Mouse (Mus musculus): ENCODE results near the gene Myof. TPM values are rescaled to one million over a fixed set of nuclear protein-coding genes. Genes with fewer than 3 reads are reported as not detected.

Gene Myof
- polyA plus RNA-seq, 1 experiment from 2014 or later, result 2.0 TPM

DNA sequence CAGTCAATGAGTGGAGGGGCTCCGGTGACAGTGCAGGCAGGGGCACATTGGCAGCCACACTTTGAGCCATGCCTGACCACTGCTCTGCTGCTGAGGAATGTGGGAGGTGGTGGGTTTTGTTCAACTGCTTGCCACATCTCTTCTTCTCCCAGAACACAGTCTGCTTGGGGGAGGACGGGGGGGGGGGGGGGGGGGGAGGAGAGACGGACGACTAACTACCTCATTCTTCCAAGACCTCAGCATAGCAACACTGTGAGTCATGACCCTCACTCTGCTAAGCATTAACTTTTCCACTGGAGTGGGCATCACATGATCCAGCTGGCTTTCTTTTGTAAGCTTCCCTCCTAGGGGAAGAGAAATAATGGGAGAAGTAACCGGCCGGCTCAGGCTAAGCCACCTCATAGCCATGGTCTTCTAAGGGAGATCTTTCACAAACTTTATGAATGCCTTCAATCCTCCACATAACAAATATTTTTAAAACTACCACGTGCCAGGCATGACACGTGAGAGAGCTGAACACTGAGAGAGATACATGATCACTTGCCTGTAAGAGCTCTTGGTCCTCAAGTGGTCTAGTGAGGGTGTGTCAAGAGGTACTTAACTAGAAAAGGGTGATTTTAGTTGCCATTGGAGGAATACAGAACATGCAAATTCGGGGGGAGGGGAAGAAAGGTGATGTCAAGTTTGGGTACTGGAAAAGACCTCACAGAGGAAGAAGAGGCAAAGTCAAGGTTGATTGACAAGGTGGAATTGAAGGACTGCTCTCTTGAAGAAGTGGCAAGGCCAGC is 17.9 kb downstream of the Myof start:
- H3K4me2 ChIP-seq, result no peak overlapping the region
- no peaks in the 10 kb centered on the region for H3K4me1 ChIP-seq
- H3K9ac ChIP-seq (replicated peaks), result no peak overlapping the region
- ATAC-seq (ENCODE audit: low FRiP score), result no peak
- 53% methylated on average over 6 of the region's 9 CpGs for WGBS
- H3K27me3 ChIP-seq (replicated peaks), result no peaks in the 10 kb centered on the region
- no peak overlapping the region for H3K27ac ChIP-seq (replicated peaks)
- H3K36me3 ChIP-seq, result no peaks in the 10 kb centered on the region
- H3K9me3 ChIP-seq (replicated peaks), result no peaks in the 10 kb centered on the region
- no peak overlapping the region for H3K4me3 ChIP-seq (replicated peaks)

DNA sequence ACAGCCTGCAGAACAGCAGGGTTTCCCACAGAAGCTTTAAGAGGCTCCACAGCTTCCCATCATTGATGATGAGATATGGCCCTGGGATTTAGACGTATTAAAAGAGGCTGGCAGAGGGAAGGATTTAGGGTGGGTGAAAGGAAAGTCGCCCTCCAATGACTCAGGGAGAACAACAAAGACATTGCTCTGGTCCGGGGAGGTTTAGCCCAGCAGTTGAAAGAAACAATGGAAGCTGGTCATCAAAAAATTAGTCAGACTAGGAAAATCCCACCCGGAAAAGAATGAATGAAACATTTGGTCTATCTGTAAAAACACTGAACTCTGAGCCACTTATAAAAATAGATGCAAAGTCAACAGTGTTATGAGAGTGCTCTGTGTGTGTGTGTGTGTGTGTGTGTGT is 19.8 kb downstream of the Myof start:
- ATAC-seq (ENCODE audit: low FRiP score), result no peak

DNA sequence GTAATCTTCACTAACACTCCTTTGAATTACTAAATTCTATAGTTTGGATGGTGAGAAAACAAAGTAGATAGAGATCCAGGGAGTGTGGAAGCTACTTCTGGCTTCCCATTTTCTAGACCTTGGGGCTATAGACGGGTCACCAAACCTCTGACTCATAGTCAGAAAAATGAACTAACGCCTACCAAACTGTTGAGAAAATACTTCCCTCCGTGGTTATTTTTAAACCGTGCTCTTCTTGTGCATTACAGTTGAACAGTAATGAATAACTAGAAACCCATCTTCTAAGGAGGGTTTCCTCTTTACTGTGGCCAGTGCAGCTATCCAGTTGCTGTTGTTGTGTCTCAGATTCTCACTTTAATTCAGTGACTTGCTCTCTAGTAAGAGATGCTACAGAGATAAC is 20.7 kb downstream of the Myof start:
- Histone ChIP-seq H3K9ac (replicated peaks) (no peak overlapping the region), H3K27me3 (replicated peaks) (no peaks in the 10 kb centered on the region), H3K9me3 (replicated peaks) (no peaks in the 10 kb centered on the region), H3K4me3 (replicated peaks) (no peak overlapping the region), H3K36me3 (no peaks in the 10 kb centered on the region), H3K27ac (replicated peaks) (no peak overlapping the region), H3K4me2 (no peak overlapping the region), H3K4me1 (no peaks in the 10 kb centered on the region)
- 84% methylated on average over 4 of the region's 4 CpGs for WGBS
- ATAC-seq (ENCODE audit: low FRiP score), result no peak

More for the DNA sequence above, 19.8 kb downstream of the Myof start:
- Histone ChIP-seq H3K9ac (replicated peaks) (no peak overlapping the region), H3K4me3 (replicated peaks) (no peak overlapping the region), H3K4me2 (no peak overlapping the region), H3K9me3 (replicated peaks) (no peaks in the 10 kb centered on the region), H3K27ac (replicated peaks) (no peak overlapping the region), H3K27me3 (replicated peaks) (no peaks in the 10 kb centered on the region), H3K4me1 (no peaks in the 10 kb centered on the region), H3K36me3 (no peaks in the 10 kb centered on the region)
- WGBS, result 27% methylated on average over 4 of the region's 4 CpGs

DNA sequence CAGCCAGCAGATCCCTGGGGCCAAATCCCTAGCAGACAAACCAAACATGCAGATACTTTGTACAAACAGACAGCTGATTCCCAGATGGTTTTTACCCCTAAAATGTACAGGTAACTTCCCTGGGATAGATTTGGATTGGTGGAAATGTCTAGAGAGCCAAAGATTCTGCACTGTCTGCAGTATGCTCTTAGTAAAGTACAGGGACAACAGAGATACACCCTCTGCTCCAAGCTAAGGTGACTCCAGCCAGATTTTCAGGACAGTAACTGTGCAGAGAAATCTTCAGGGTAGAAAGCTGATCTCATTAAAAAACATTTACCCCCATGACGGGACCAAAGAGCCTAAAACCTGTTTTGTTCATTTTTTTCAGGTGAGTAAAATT is 27.5 kb downstream of the Myof start:
- Histone ChIP-seq H3K36me3 (no peaks in the 10 kb centered on the region), H3K27ac (replicated peaks) (no peak overlapping the region)

DNA sequence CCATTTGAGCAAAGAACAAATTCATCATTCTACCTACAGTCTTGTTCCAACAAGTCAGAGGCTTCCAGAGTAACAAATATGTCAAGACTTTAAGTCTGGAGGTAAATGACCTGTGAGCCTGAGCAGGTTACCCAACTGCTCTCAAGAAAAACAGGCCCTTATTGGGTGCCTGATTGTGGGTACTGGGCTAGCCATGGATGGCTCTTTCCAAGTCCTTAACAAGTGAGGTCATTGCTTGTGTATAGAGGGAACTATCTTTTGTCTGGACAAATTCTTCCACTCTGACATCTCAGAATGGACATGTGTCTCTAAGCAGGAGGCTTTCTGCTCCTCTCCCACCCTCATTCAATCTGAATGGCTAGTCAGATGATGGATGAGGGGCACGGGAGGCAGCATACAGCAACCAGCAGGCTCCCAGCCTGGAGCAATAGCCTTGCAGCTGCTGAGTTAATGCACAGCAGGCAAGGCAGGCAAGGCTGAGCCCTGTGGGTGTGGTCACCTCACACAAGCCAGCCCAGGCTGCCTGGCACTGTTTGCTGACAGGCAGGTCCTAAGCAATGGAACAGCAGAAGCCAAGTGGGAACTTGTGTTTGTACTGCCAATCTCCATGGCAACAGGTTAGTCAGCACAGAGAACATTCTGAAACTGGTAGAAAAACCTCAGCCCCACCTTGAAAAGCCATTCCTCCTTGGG is 28.1 kb downstream of the Myof start:
- no peak overlapping the region for H3K9ac ChIP-seq (replicated peaks)
- peaks cover 5% of the 10 kb centered on the region; the same call in 1 of the 2 replicates for H3K4me1 ChIP-seq
- no peak overlapping the region for H3K4me2 ChIP-seq
- 0% methylated on average over 1 of the region's 1 CpGs for WGBS
- H3K4me3 ChIP-seq (replicated peaks), result no peak overlapping the region
- no peaks in the 10 kb centered on the region for H3K36me3 ChIP-seq
- no peak overlapping the region for H3K27ac ChIP-seq (replicated peaks)
- peak; percentile 78 for ATAC-seq (ENCODE audit: low FRiP score)
- H3K9me3 ChIP-seq (replicated peaks), result no peaks in the 10 kb centered on the region
- H3K27me3 ChIP-seq (replicated peaks), result no peaks in the 10 kb centered on the region

More for the DNA sequence above, 27.5 kb downstream of the Myof start:
- Histone ChIP-seq H3K4me3 (replicated peaks) (no peak overlapping the region), H3K9me3 (replicated peaks) (no peaks in the 10 kb centered on the region), H3K27me3 (replicated peaks) (no peaks in the 10 kb centered on the region), H3K4me1 (peaks cover 5% of the 10 kb centered on the region; the same call in 1 of the 2 replicates), H3K9ac (replicated peaks) (no peak overlapping the region), H3K4me2 (no peak overlapping the region)
- ATAC-seq (ENCODE audit: low FRiP score), result no peak
- WGBS, result 69% methylated on average over 1 of the region's 1 CpGs

DNA sequence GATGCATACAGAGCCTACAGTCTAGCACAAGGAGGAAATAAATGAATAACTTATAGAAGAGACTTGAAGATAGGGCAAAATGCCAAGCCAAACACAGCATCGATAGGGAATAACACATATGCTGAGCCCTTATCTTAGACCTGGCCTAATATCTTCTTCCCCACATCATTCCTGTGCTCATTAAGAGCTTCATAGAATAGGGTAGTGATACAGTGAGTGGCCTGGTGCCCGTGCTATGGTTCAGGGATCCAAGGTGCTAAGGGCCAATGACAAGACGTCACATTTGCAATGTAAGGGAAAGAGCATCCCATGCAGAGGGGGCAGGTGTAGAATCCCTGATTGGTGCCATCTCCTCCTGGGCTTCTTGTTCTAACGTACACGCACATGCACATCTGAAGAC is 28.9 kb downstream of the Myof start:
- H3K36me3 ChIP-seq, result no peaks in the 10 kb centered on the region
- no peak overlapping the region for H3K9ac ChIP-seq (replicated peaks)
- WGBS, result 95% methylated on average over 5 of the region's 5 CpGs
- no peak for ATAC-seq (ENCODE audit: low FRiP score)
- H3K4me3 ChIP-seq (replicated peaks), result no peak overlapping the region
- no peak overlapping the region for H3K27ac ChIP-seq (replicated peaks)
- no peaks in the 10 kb centered on the region for H3K27me3 ChIP-seq (replicated peaks)
- peaks cover 5% of the 10 kb centered on the region; the same call in 1 of the 2 replicates for H3K4me1 ChIP-seq
- no peaks in the 10 kb centered on the region for H3K9me3 ChIP-seq (replicated peaks)
- H3K4me2 ChIP-seq, result no peak overlapping the region

DNA sequence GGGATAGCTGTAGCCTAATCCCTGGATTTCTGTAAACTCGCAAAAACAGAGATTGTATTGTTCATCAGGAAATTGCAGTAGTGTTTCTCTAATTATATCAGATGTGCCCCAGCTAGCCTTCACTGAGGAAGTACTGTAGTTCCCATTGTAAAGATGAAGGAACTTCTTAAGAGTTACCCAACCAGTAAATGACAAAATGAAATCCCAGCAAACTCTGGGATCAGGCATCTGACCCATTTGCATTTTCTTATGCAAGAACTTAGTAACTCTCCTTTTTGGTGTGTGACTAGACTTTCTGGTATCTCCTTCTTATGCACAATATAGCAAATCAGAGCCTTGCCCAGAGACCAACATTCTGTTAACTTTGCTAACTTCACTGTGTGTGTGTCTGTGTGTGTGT is 32.0 kb downstream of the Myof start:
- H3K9me3 ChIP-seq (replicated peaks), result no peaks in the 10 kb centered on the region
- no peak overlapping the region for H3K9ac ChIP-seq (replicated peaks)
- H3K4me3 ChIP-seq (replicated peaks), result no peak overlapping the region
- H3K4me1 ChIP-seq, result peaks cover 5% of the 10 kb centered on the region; the same call in 1 of the 2 replicates
- no peaks in the 10 kb centered on the region for H3K36me3 ChIP-seq
- WGBS, result 85% methylated on average over 1 of the region's 1 CpGs
- no peak overlapping the region for H3K27ac ChIP-seq (replicated peaks)
- no peaks in the 10 kb centered on the region for H3K27me3 ChIP-seq (replicated peaks)
- no peak overlapping the region for H3K4me2 ChIP-seq
- no peak for ATAC-seq (ENCODE audit: low FRiP score)

DNA sequence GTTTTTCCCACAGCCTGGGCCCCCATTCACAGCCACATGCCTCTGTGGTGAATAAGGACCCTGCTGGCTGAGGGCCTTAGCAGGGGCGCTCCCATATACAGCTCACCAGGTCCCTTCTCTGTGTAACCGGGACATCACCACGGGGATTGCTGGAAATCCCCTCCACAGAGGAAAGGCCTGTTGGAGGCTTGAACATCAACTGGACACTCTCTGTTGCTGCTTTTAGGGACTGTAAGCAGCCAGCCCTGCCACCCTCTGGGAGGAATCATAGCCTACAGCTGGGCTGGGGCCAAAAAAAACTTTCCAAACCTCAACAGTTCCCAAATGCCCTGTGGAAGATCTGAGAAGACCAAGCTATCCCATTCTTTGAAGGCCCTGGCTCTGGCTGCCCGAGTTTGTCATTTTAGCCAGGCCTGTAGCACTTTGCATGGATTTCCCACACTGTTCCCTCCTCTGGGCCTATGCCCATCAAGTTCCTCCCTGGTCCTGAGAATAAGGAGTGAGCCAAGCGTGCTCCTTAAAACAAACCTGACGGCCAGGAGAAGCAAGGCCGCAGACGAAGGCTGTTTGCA is 38.5 kb downstream of the Myof start:
- no peak for ATAC-seq (ENCODE audit: low FRiP score)
- 87% methylated on average over 8 of the region's 8 CpGs for WGBS
- H3K27me3 ChIP-seq (replicated peaks), result no peaks in the 10 kb centered on the region

DNA sequence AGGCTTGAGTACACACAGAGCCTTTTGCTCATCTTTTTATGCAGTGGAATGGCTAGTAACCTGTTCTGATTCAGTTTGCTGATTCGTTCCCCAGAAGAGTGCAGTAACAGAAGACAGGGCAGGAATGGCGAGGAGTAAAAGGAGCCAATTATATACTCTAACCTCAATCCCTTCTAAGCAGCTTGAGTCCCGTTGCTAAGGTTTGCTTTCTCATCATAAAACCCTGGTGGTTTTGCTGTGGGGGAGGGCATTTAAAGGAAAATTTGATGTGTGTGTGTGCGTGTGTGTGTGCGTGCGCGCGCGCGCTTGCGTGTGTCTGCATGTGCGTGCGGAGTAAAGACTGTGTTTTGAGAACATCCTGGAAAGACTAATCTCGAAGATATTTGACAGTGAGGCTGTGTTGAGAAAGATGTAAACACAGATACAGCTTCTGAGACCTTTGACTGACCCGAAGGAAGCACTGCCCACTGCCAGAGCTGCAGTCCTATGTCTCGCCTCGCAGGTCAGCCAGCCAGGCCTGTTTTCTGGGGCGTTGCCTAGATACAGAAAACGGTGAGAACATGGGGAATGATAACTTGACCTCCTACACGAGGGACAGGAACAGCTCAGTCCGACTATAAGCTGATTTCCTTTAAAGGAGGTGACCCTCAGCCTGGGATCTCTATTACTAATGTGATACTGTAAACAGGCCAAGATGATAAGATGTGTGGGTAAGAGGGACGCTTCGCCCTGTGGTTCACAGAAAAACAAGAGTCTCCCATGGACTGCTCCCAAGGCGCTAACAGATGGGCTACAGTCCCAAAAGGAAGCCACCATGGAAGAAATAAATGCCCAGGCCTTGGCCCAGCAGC is 39.5 kb downstream of the Myof start:
- peaks cover 3% of the 10 kb centered on the region; the same call in 1 of the 2 replicates for H3K4me1 ChIP-seq
- no peak for ATAC-seq (ENCODE audit: low FRiP score)
- WGBS, result 83% methylated on average over 24 of the region's 24 CpGs
- H3K27ac ChIP-seq (replicated peaks), result no peak overlapping the region
- no peaks in the 10 kb centered on the region for H3K9me3 ChIP-seq (replicated peaks)
- no peaks in the 10 kb centered on the region for H3K27me3 ChIP-seq (replicated peaks)
- no peak overlapping the region for H3K4me3 ChIP-seq (replicated peaks)
- H3K36me3 ChIP-seq, result no peaks in the 10 kb centered on the region
- H3K9ac ChIP-seq (replicated peaks), result no peak overlapping the region
- no peak overlapping the region for H3K4me2 ChIP-seq

More for the DNA sequence above, 38.5 kb downstream of the Myof start:
- no peak overlapping the region for H3K4me3 ChIP-seq (replicated peaks)
- no peak overlapping the region for H3K9ac ChIP-seq (replicated peaks)
- H3K9me3 ChIP-seq (replicated peaks), result no peaks in the 10 kb centered on the region
- H3K4me1 ChIP-seq, result peaks cover 3% of the 10 kb centered on the region; the same call in 1 of the 2 replicates
- H3K4me2 ChIP-seq, result no peak overlapping the region
- H3K27ac ChIP-seq (replicated peaks), result no peak overlapping the region
- no peaks in the 10 kb centered on the region for H3K36me3 ChIP-seq

DNA sequence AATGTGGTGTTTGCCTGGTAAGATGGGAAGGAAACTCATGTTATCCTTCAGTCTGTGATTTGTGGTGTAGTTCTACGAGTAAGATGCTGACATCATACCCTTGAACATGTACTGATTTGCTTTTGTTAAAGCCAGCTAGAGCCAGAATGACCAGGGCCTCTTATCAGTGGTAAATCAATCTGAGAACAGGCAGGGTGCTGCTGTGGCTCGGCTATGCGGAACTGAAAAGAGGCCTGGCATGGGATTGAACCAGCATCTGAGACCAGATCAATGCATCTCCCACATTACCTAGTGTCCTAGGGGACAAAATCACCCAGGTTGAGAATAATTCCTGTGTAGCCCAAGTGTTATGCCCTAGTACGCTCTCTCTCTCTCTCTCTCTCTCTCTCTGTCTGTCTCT is 40.6 kb downstream of the Myof start:
- Histone ChIP-seq H3K36me3 (no peaks in the 10 kb centered on the region), H3K9ac (replicated peaks) (no peak overlapping the region), H3K4me1 (peaks cover 3% of the 10 kb centered on the region; the same call in 1 of the 2 replicates), H3K27ac (replicated peaks) (no peak overlapping the region), H3K4me3 (replicated peaks) (no peak overlapping the region), H3K27me3 (replicated peaks) (no peaks in the 10 kb centered on the region), H3K9me3 (replicated peaks) (no peaks in the 10 kb centered on the region), H3K4me2 (no peak overlapping the region)
- 81% methylated on average over 4 of the region's 4 CpGs for WGBS
- 0 out of 2 replicates have a peak, but pooled peaks have one; percentile 21 for ATAC-seq (ENCODE audit: low FRiP score)

DNA sequence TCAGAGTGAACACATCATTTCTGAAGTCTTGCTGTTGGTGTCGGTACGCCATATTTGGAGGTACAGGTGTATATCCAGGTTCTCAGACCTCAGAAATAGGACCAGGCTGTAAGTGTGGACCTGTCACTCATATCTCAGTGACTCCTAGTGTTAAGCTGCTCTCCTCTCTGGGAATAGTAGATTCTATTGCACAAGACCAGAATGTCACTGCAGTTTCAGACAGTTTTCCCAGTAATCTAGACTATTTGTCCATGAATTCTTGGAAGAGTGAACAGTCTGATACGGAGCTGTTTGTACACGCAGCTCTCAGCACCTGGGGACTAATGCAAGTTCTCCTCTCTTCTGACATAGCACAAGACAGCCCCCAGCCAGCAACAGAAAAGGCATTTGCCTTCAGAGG is 42.4 kb downstream of the Myof start:
- no peaks in the 10 kb centered on the region for H3K9me3 ChIP-seq (replicated peaks)
- no peaks in the 10 kb centered on the region for H3K36me3 ChIP-seq

More for the DNA sequence above, 42.4 kb downstream of the Myof start:
- Histone ChIP-seq H3K27ac (replicated peaks) (no peak overlapping the region), H3K4me1 (peaks cover 8% of the 10 kb centered on the region; the same call in 1 of the 2 replicates), H3K4me2 (no peak overlapping the region), H3K27me3 (replicated peaks) (no peaks in the 10 kb centered on the region), H3K4me3 (replicated peaks) (no peak overlapping the region), H3K9ac (replicated peaks) (no peak overlapping the region)
- ATAC-seq (ENCODE audit: low FRiP score), result no peak
- 97% methylated on average over 4 of the region's 4 CpGs for WGBS
